Mouse (Mus musculus) mature B cell (primary cell): Measurements from ENCODE around the gene Camk2g.

Experiments
- in situ Hi-C: fragments of 300-500 bp; cut with MboI; formaldehyde crosslinking; loops from 2 replicates; pipeline ENCODE4 v1.14.3; 2019

Camk2g gene

DNA sequence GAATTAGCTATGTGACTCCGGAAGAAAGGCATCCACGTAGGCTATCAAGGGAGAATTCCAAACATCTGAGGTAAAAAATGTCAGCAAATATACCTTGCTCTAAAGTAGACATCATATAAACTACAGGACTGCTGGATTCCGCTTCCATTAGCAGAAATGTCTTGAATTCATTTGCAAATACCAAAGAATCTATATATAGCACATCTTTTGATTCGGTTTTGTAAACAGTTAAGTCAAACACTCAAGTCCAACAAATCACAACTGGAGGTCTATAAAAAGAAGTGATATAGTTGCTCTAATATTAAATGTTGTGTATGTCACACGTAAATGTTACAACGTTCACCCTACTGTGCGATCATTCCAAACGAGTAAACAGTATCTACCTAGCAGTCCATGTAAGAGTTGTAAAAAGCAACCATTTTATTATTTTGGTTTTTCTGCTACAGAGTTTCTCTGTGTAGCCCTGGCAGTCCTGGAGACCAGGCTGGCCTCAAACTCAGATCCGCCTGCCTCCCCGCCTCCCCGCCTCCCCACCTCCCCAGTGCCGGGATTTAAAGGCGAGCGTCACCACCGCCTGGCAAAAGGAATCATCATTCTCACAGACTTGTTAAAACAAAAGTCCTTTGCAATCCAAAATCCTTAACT is 91.7 kb downstream of the Camk2g start:
- in situ Hi-C loops: no loop called here

DNA sequence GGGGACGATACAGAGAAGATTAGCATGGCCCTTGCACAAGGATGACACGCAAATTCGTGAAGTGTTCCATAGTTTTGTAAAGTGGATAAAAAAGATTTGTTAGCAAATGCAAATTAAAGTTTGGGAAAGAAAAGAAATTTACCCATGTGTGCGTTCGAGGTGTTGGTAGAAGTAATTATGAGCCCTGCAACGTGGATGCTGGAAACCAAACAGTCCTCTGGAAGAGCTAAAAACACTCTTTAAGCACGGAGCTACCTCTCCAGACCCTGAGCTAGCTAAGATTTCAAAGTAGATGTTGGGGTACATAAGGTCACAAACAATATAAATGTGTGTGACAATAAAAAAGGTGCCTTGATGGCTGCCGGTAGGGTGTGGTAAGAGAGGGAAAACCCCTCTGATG is 92.3 kb downstream of the Camk2g start:
- in situ Hi-C loops: no loop called here

GRCm38 (mm10) chr14:20700362-20700761 is 93.5 kb downstream of the Camk2g start:
- in situ Hi-C loops: no loop called here

GRCm38 (mm10) chr14:20698515-20698914 is 95.4 kb downstream of the Camk2g start:
- in situ Hi-C loops: no loop called here

DNA sequence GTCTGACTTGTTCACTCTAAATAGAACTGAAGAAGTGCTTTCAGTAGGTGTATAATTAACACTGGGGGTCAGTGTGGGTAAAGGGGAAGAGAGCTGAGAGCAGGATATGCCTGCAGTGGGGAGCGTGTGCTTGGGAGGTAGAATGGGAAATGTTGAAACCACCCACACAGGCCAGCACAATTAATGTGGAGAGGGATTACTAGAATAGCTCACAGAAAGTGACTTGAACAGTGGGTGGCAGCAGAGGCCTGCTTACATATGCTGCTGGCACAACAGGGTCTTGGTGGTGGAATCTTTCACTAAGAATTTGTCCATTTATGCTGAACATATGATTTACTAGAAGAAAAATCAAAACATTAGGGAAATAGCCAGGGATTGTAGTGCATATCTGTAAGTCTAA is 96.9 kb downstream of the Camk2g start:
- in situ Hi-C loops: no loop called here

GRCm38 (mm10) chr14:20695761-20696520 is 97.9 kb downstream of the Camk2g start:
- in situ Hi-C loops: no loop called here

GRCm38 (mm10) chr14:20694884-20695760 is 98.8 kb downstream of the Camk2g start, which contains the start of gene Fut11:
TSS of gene Fut11 (plus strand) at chr14:20694968.
- in situ Hi-C loops: no loop called here

- in situ Hi-C loops: no loop called here
Observed at GRCm38 (mm10) chr14:20694185-20694883, 99.6 kb downstream of the Camk2g start.

DNA sequence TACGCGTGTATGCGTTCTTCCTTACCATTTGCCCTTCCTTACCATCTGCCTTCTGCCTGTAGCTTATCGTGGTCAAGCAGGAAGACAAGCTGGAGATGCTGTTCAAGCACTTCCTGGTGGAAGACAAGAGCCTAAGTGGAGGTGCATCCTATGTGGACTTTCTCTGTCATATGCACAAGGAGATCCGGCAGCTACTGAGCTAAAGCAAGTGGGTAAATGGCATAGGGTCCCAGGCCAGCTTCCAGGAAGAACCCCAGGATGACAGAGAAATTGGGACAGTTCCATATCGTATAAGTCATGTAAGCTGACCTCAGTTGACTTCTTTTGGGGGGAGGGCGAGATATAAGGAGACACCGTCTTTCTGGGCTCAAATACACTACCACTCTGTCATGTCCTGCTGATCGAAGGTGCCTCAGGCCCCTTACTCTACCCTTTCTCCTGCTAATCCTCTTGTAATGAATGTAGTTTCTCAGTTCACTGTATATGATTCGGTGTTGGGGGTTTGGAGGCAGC is 100.2 kb downstream of the Camk2g start:
- in situ Hi-C loops: no loop called here

GRCm38 (mm10) chr14:20691772-20692171 is 102.1 kb downstream of the Camk2g start:
- in situ Hi-C loops: no loop called here

- in situ Hi-C loops: no loop called here
Observed at GRCm38 (mm10) chr14:20689009-20689408, 104.9 kb downstream of the Camk2g start.

DNA sequence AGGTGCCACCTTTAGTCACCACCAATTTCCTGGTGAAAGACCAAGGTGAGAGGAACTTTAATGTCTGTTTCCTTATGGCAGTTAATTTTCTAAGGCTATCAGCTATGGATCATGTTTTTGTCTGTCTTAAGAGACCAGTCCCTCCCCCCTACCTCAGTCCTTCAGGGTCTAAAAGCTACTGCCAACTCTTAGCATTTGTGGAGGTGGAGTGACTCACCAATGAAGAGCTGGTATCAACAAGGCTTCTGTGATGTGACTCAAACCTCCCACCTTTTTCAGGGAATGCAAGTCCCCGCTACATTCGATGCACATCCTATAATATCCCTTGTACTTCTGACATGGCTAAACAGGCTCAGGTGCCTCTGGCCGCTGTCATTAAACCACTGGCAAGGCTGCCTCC is 107.3 kb downstream of the Camk2g start:
- in situ Hi-C loops: no loop called here
